Mouse (Mus musculus) c-Kit-negative CD71-positive TER-119-positive erythroid progenitor cells, embryonic 14.5 days (primary cell): ENCODE results near the gene Tssc4.

Source experiments
- DNase-seq: peaks from one replicate; pipeline ENCODE4 v3.0.0-alpha.2; 2013; ENCODE audit warnings: low read depth, low spot score

Tssc4 gene

GRCm38 (mm10) chr7:143044826-143045206, 24.2 kb upstream of the Tssc4 start:
- no peak for DNase-seq

- DNase-seq: no peak
Observed at GRCm38 (mm10) chr7:143046358-143046757, 22.7 kb upstream of the Tssc4 start.

GRCm38 (mm10) chr7:143049331-143049730, 19.7 kb upstream of the Tssc4 start:
- no peak for DNase-seq

- DNase-seq: no peak
Observed at GRCm38 (mm10) chr7:143049841-143050816, 18.9 kb upstream of the Tssc4 start.

- no peak for DNase-seq
Observed at GRCm38 (mm10) chr7:143051316-143051715, 17.7 kb upstream of the Tssc4 start.

- peak; percentile 46 for DNase-seq
Observed at GRCm38 (mm10) chr7:143052626-143053007, 16.4 kb upstream of the Tssc4 start, which contains the start of gene Cd81. TSS of gene Cd81 (plus strand) at chr7:143052739.

- no peak for DNase-seq
Observed at GRCm38 (mm10) chr7:143053008-143053899, 15.8 kb upstream of the Tssc4 start.

- DNase-seq: no peak
Observed at GRCm38 (mm10) chr7:143053961-143054611, 15.0 kb upstream of the Tssc4 start.

- DNase-seq: no peak
Observed at GRCm38 (mm10) chr7:143054612-143054965, 14.5 kb upstream of the Tssc4 start.

- DNase-seq: no peak
Observed at GRCm38 (mm10) chr7:143055001-143055400, 14.0 kb upstream of the Tssc4 start.

GRCm38 (mm10) chr7:143055499-143056186, 13.4 kb upstream of the Tssc4 start:
- no peak for DNase-seq

GRCm38 (mm10) chr7:143057023-143057422, 12.0 kb upstream of the Tssc4 start:
- no peak for DNase-seq

- DNase-seq: no peak
Observed at GRCm38 (mm10) chr7:143057667-143058220, 11.3 kb upstream of the Tssc4 start.

GRCm38 (mm10) chr7:143058221-143058697, 10.8 kb upstream of the Tssc4 start:
- DNase-seq: no peak

- no peak for DNase-seq
Observed at GRCm38 (mm10) chr7:143059202-143059870, 9.7 kb upstream of the Tssc4 start.

GRCm38 (mm10) chr7:143062704-143063103, 6.3 kb upstream of the Tssc4 start:
- DNase-seq: no peak

- no peak for DNase-seq
Observed at GRCm38 (mm10) chr7:143064226-143064625, 4.8 kb upstream of the Tssc4 start.

- DNase-seq: no peak
Observed at GRCm38 (mm10) chr7:143065692-143066091, 3.4 kb upstream of the Tssc4 start.

GRCm38 (mm10) chr7:143067469-143067868, 1.6 kb upstream of the Tssc4 start:
- no peak for DNase-seq

- DNase-seq: no peak
Observed at GRCm38 (mm10) chr7:143067897-143068296, 1.2 kb upstream of the Tssc4 start.
